Mouse (Mus musculus): ENCODE measurements around the gene Prox1. TPM values are rescaled to one million over a fixed set of nuclear protein-coding genes. Genes with fewer than 3 reads are reported as not detected.

Gene Prox1
- polyA plus RNA-seq, 1 experiment = 0.01 TPM

GRCm38 (mm10) chr1:190168761-190169671 is 1.5 kb downstream of the Prox1 start:
- Histone ChIP-seq H3K4me3 (ENCODE audit: insufficient read depth, poor library complexity, severe bottlenecking) (no peak overlapping the region), H3K79me2 (ENCODE audit: control insufficient read depth, insufficient read depth) (no peaks in the 10 kb centered on the region), H3K27me3 (ENCODE audit: control insufficient read depth, insufficient read depth, insufficient read length) (peaks cover 18% of the 10 kb centered on the region), H3K36me3 (ENCODE audit: control insufficient read depth, insufficient read depth) (no peaks in the 10 kb centered on the region), H3K79me3 (ENCODE audit: low read depth) (no peaks in the 10 kb centered on the region), H3ac (ENCODE audit: control insufficient read depth, insufficient read length, low read depth) (no peak overlapping the region)
- TF ChIP-seq MYOD1 (IDR thresholded peaks at IDR 0.05; ENCODE audit: control insufficient read depth, insufficient read length, low read depth) = no peak
- TF ChIP-seq MYOG (IDR thresholded peaks at IDR 0.05; ENCODE audit: control insufficient read depth, extremely low read depth, insufficient read length) = no peak
- TF ChIP-seq MAX (IDR thresholded peaks at IDR 0.05) = no peak
- TF ChIP-seq FOSL1 (IDR thresholded peaks at IDR 0.05; ENCODE audit: insufficient read depth, low read length, poor library complexity, severe bottlenecking) = no peak
- no peak for TF ChIP-seq CEBPB (IDR thresholded peaks at IDR 0.05; ENCODE audit: low read depth)
- no peak for TF ChIP-seq USF1 (IDR thresholded peaks at IDR 0.05; ENCODE audit: low read depth)
- no peak for TF ChIP-seq CTCF (IDR thresholded peaks at IDR 0.05; ENCODE audit: control insufficient read depth, insufficient read depth, insufficient read length)

GRCm38 (mm10) chr1:190168115-190168514 is 2.4 kb downstream of the Prox1 start:
- no peak overlapping the region for H3K4me3 ChIP-seq (ENCODE audit: insufficient read depth, poor library complexity, severe bottlenecking)
- H3K79me3 ChIP-seq (ENCODE audit: low read depth) = no peaks in the 10 kb centered on the region
- H3ac ChIP-seq (ENCODE audit: control insufficient read depth, insufficient read length, low read depth) = no peak overlapping the region
- H3K27me3 ChIP-seq (ENCODE audit: control insufficient read depth, insufficient read depth, insufficient read length) = peaks cover 18% of the 10 kb centered on the region
- no peaks in the 10 kb centered on the region for H3K36me3 ChIP-seq (ENCODE audit: control insufficient read depth, insufficient read depth)
- no peaks in the 10 kb centered on the region for H3K79me2 ChIP-seq (ENCODE audit: control insufficient read depth, insufficient read depth)
- TF ChIP-seq MYOD1 (IDR thresholded peaks at IDR 0.05; ENCODE audit: control insufficient read depth, insufficient read length, low read depth) (no peak), MYOG (IDR thresholded peaks at IDR 0.05; ENCODE audit: control insufficient read depth, extremely low read depth, insufficient read length) (no peak), FOSL1 (IDR thresholded peaks at IDR 0.05; ENCODE audit: insufficient read depth, low read length, poor library complexity, severe bottlenecking) (no peak), MAX (IDR thresholded peaks at IDR 0.05) (no peak), USF1 (IDR thresholded peaks at IDR 0.05; ENCODE audit: low read depth) (no peak), CTCF (IDR thresholded peaks at IDR 0.05; ENCODE audit: control insufficient read depth, insufficient read depth, insufficient read length) (no peak), CEBPB (IDR thresholded peaks at IDR 0.05; ENCODE audit: low read depth) (no peak)

- H3K79me2 ChIP-seq (ENCODE audit: control insufficient read depth, insufficient read depth) = no peaks in the 10 kb centered on the region
- no peaks in the 10 kb centered on the region for H3K36me3 ChIP-seq (ENCODE audit: control insufficient read depth, insufficient read depth)
- TF ChIP-seq USF1 (IDR thresholded peaks at IDR 0.05; ENCODE audit: low read depth) (no peak), MYOD1 (IDR thresholded peaks at IDR 0.05; ENCODE audit: control insufficient read depth, insufficient read length, low read depth) (no peak), CTCF (IDR thresholded peaks at IDR 0.05; ENCODE audit: control insufficient read depth, insufficient read depth, insufficient read length) (no peak), MYOG (IDR thresholded peaks at IDR 0.05; ENCODE audit: control insufficient read depth, extremely low read depth, insufficient read length) (no peak), MAX (IDR thresholded peaks at IDR 0.05) (no peak), FOSL1 (IDR thresholded peaks at IDR 0.05; ENCODE audit: insufficient read depth, low read length, poor library complexity, severe bottlenecking) (no peak), CEBPB (IDR thresholded peaks at IDR 0.05; ENCODE audit: low read depth) (no peak)
- H3K4me3 ChIP-seq (ENCODE audit: insufficient read depth, poor library complexity, severe bottlenecking) = no peak overlapping the region
- peaks cover 18% of the 10 kb centered on the region for H3K27me3 ChIP-seq (ENCODE audit: control insufficient read depth, insufficient read depth, insufficient read length)
- no peaks in the 10 kb centered on the region for H3K79me3 ChIP-seq (ENCODE audit: low read depth)
- no peak overlapping the region for H3ac ChIP-seq (ENCODE audit: control insufficient read depth, insufficient read length, low read depth)
Measured at GRCm38 (mm10) chr1:190167609-190168008, 2.9 kb downstream of the Prox1 start.

DNA sequence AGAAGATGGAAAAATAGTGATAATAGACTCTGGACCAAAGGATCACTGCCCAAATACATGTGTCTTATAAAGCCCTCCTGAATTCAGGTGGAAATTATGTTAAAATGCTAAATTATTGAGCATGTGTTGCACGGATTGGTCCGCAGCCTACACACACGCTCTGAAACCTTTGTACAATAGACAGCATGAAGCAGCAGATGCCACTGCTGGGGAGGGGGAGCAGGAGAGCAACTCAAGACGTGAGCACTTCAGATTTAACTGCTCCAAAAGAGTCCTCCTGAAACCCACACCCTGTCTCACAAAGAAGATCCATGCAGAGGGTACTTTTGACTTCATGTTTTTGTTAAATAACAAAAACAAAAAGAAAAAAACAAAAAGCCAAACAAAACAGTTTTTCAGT is 5.0 kb downstream of the Prox1 start:
- peaks cover 20% of the 10 kb centered on the region for H3K27me3 ChIP-seq (ENCODE audit: control insufficient read depth, insufficient read depth, insufficient read length)
- TF ChIP-seq FOSL1 (IDR thresholded peaks at IDR 0.05; ENCODE audit: insufficient read depth, low read length, poor library complexity, severe bottlenecking) (no peak), CTCF (IDR thresholded peaks at IDR 0.05; ENCODE audit: control insufficient read depth, insufficient read depth, insufficient read length) (no peak), MYOD1 (IDR thresholded peaks at IDR 0.05; ENCODE audit: control insufficient read depth, insufficient read length, low read depth) (no peak), CEBPB (IDR thresholded peaks at IDR 0.05; ENCODE audit: low read depth) (no peak), USF1 (IDR thresholded peaks at IDR 0.05; ENCODE audit: low read depth) (no peak)
- no peaks in the 10 kb centered on the region for H3K79me3 ChIP-seq (ENCODE audit: low read depth)
- H3K4me3 ChIP-seq (ENCODE audit: insufficient read depth, poor library complexity, severe bottlenecking) = no peak overlapping the region
- H3ac ChIP-seq (ENCODE audit: control insufficient read depth, insufficient read length, low read depth) = no peak overlapping the region
- no peaks in the 10 kb centered on the region for H3K36me3 ChIP-seq (ENCODE audit: control insufficient read depth, insufficient read depth)
- H3K79me2 ChIP-seq (ENCODE audit: control insufficient read depth, insufficient read depth) = no peaks in the 10 kb centered on the region

GRCm38 (mm10) chr1:190163471-190163870 is 7.0 kb downstream of the Prox1 start:
- Histone ChIP-seq H3K4me3 (ENCODE audit: insufficient read depth, poor library complexity, severe bottlenecking) (no peak overlapping the region), H3K79me2 (ENCODE audit: control insufficient read depth, insufficient read depth) (no peaks in the 10 kb centered on the region), H3K27me3 (ENCODE audit: control insufficient read depth, insufficient read depth, insufficient read length) (peaks cover 7% of the 10 kb centered on the region), H3ac (ENCODE audit: control insufficient read depth, insufficient read length, low read depth) (no peak overlapping the region), H3K79me3 (ENCODE audit: low read depth) (no peaks in the 10 kb centered on the region), H3K36me3 (ENCODE audit: control insufficient read depth, insufficient read depth) (no peaks in the 10 kb centered on the region)
- TF ChIP-seq FOSL1 (IDR thresholded peaks at IDR 0.05; ENCODE audit: insufficient read depth, low read length, poor library complexity, severe bottlenecking) (no peak), MYOD1 (IDR thresholded peaks at IDR 0.05; ENCODE audit: control insufficient read depth, insufficient read length, low read depth) (no peak), MYOG (IDR thresholded peaks at IDR 0.05; ENCODE audit: control insufficient read depth, extremely low read depth, insufficient read length) (no peak), CEBPB (IDR thresholded peaks at IDR 0.05; ENCODE audit: low read depth) (no peak), CTCF (IDR thresholded peaks at IDR 0.05; ENCODE audit: control insufficient read depth, insufficient read depth, insufficient read length) (no peak), USF1 (IDR thresholded peaks at IDR 0.05; ENCODE audit: low read depth) (no peak), MAX (IDR thresholded peaks at IDR 0.05) (no peak)

Measured in C2C12 (cell line).